Mouse (Mus musculus) embryonic fibroblast, embryonic 13.5 days (primary cell): ENCODE data around the gene Serpinf2.

ENCODE experiments used
- CTCF ChIP-seq: IDR thresholded peaks from 2 replicates; pipeline ENCODE4 v1.5.1; 2011; ENCODE audit warnings: mild to moderate bottlenecking, control low read depth, low read length, moderate library complexity, borderline replicate concordance; ENCODE audit not compliant: insufficient read depth
- POLR2A ChIP-seq: IDR thresholded peaks from 2 replicates; pipeline ENCODE4 v1.6.1; 2011; ENCODE audit warnings: low read depth, mild to moderate bottlenecking, control low read depth, low read length, moderate library complexity

- no peak for TF ChIP-seq CTCF
- no peak for TF ChIP-seq POLR2A
Observed at GRCm38 (mm10) chr11:75429019-75429705, 10.2 kb downstream of the Serpinf2 start.
